Mouse (Mus musculus) kidney, postnatal 0 days (tissue): ENCODE measurements around the gene Clec9a. TPM values are rescaled to one million over a fixed set of nuclear protein-coding genes. Genes with fewer than 3 reads are reported as not detected.

Experiments
- ATAC-seq: fragments of 200-750 bp; cut with Nextera tagmentation; replicated peaks from 2 replicates; pipeline ENCODE4 v1.8.0; 2017; ENCODE audit warnings: low read depth, moderate number of reproducible peaks, moderate TSS enrichment, moderate library complexity; ENCODE audit not compliant: low FRiP score
- DNase-seq: peaks from one replicate; pipeline ENCODE4 v3.0.0-alpha.2; 2016; ENCODE audit warnings: low spot score
- H3K27ac ChIP-seq: fragments of 300-500 bp; sonication (generic); 2 replicates; pipeline ENCODE4 v1.5.1; 2014; ENCODE audit warnings: mild to moderate bottlenecking
- H3K27me3 ChIP-seq: fragments of 300-500 bp; sonication (generic); 2 replicates; pipeline ENCODE4 v1.6.1; 2014; ENCODE audit warnings: low read length, mixed read lengths; ENCODE audit not compliant: insufficient read depth
- H3K36me3 ChIP-seq: fragments of 300-500 bp; sonication (generic); 2 replicates; pipeline ENCODE4 v1.6.1; 2014; ENCODE audit warnings: low read length, mixed read lengths; ENCODE audit not compliant: insufficient read depth
- H3K4me1 ChIP-seq: fragments of 300-500 bp; sonication (generic); replicated peaks from 2 replicates; pipeline ENCODE4 v1.6.1; 2014; ENCODE audit warnings: antibody characterized with exemption, low read length, mixed read lengths; ENCODE audit not compliant: insufficient read depth
- H3K4me2 ChIP-seq: fragments of 300-500 bp; sonication (generic); 2 replicates; pipeline ENCODE4 v1.6.1; 2014; ENCODE audit warnings: mild to moderate bottlenecking, low read length, moderate library complexity, mixed read lengths
- H3K4me3 ChIP-seq: fragments of 300-500 bp; sonication (generic); replicated peaks from 2 replicates; pipeline ENCODE4 v1.5.1; 2014; ENCODE audit warnings: low read depth, low read length
- H3K9ac ChIP-seq: fragments of 300-500 bp; sonication (generic); 2 replicates; pipeline ENCODE4 v1.6.1; 2014; ENCODE audit warnings: low read depth, low read length
- H3K9me3 ChIP-seq: fragments of 300-500 bp; sonication (generic); replicated peaks from 2 replicates; pipeline ENCODE4 v1.6.1; 2016; ENCODE audit warnings: low read length, inconsistent platforms, mixed read lengths
- CTCF ChIP-seq: IDR thresholded peaks from 2 replicates; pipeline ENCODE4 v1.5.1; 2016; ENCODE audit warnings: antibody characterized with exemption, low read depth, mild to moderate bottlenecking, moderate library complexity
- WGBS: fragments of 180-500 bp; shearing (Covaris S2); extraction: QIAGEN DNeasy Blood & Tissue Kit; methylation state at CpG from one replicate; pipeline ENCODE4 v1.1.7; 2014; 5-methylcytosine and 5-hydroxymethylcytosine counted together
- polyA plus RNA-seq: library from polyadenylated mRNA; unstranded; fragments of >200 nt; fragmentation: Nextera tagmentation; extraction: Ambion mirVana; gene quantifications from 2 replicates; pipeline ENCODE4 v1.2.1, GENCODE M21; 2015

The Clec9a gene
- polyA plus RNA-seq, 1 experiment from 2014 or later, result 0.38 TPM

- TF ChIP-seq CTCF, result no peak
- Histone ChIP-seq H3K36me3 (no peaks in the 10 kb centered on the region), H3K4me1 (no peaks in the 10 kb centered on the region; the same call in 1 of the 2 replicates), H3K27me3 (no peaks in the 10 kb centered on the region), H3K4me3 (no peak overlapping the region), H3K4me2 (no peak overlapping the region), H3K27ac (peak overlapping the region; percentile 44; the same call in 1 of the 2 replicates), H3K9ac (no peak overlapping the region), H3K9me3 (no peaks in the 10 kb centered on the region)
- WGBS, result 42% methylated on average over 6 of the region's 6 CpGs
- peak; percentile 56 for DNase-seq
- peak; percentile 80 for ATAC-seq
Measured at GRCm38 (mm10) chr6:129399945-129400344, 8.7 kb upstream of the Clec9a start.

- H3K9me3 ChIP-seq, result no peaks in the 10 kb centered on the region
- no peak for TF ChIP-seq CTCF
- WGBS, result 94% methylated on average over 2 of the region's 2 CpGs
- ATAC-seq (no peak), DNase-seq (no peak)
- no peak overlapping the region for H3K9ac ChIP-seq
- H3K36me3 ChIP-seq, result no peaks in the 10 kb centered on the region
- no peak overlapping the region for H3K27ac ChIP-seq
- no peak overlapping the region for H3K4me2 ChIP-seq
- no peaks in the 10 kb centered on the region for H3K27me3 ChIP-seq
- H3K4me1 ChIP-seq, result no peaks in the 10 kb centered on the region; the same call in 1 of the 2 replicates
- H3K4me3 ChIP-seq, result no peak overlapping the region
Measured at GRCm38 (mm10) chr6:129402404-129402803, 6.3 kb upstream of the Clec9a start.

GRCm38 (mm10) chr6:129403391-129403790 lies 5.3 kb upstream of the Clec9a start:
- Histone ChIP-seq H3K27me3 (no peaks in the 10 kb centered on the region), H3K4me3 (no peak overlapping the region), H3K4me1 (no peaks in the 10 kb centered on the region; the same call in 1 of the 2 replicates), H3K9ac (no peak overlapping the region), H3K27ac (no peak overlapping the region), H3K9me3 (no peaks in the 10 kb centered on the region), H3K4me2 (no peak overlapping the region), H3K36me3 (no peaks in the 10 kb centered on the region)
- no peak for TF ChIP-seq CTCF
- 47% methylated on average over 6 of the region's 6 CpGs for WGBS
- peak; percentile 26 for DNase-seq
- no peak for ATAC-seq

GRCm38 (mm10) chr6:129405999-129406398 lies 2.7 kb upstream of the Clec9a start:
- Histone ChIP-seq H3K36me3 (no peaks in the 10 kb centered on the region), H3K4me2 (no peak overlapping the region), H3K27ac (no peak overlapping the region), H3K9ac (no peak overlapping the region), H3K4me1 (no peaks in the 10 kb centered on the region), H3K9me3 (no peaks in the 10 kb centered on the region), H3K27me3 (no peaks in the 10 kb centered on the region), H3K4me3 (no peak overlapping the region)
- TF ChIP-seq CTCF, result no peak
- ATAC-seq (no peak), DNase-seq (no peak)

- Histone ChIP-seq H3K9ac (no peak overlapping the region), H3K36me3 (no peaks in the 10 kb centered on the region), H3K27ac (peak overlapping the region; percentile 38; the same call in 1 of the 2 replicates), H3K4me2 (no peak overlapping the region), H3K27me3 (no peaks in the 10 kb centered on the region), H3K4me1 (no peaks in the 10 kb centered on the region), H3K4me3 (no peak overlapping the region), H3K9me3 (no peaks in the 10 kb centered on the region)
- ATAC-seq (no peak), DNase-seq (peak; percentile 74)
- WGBS, result 37% methylated on average over 2 of the region's 2 CpGs
- TF ChIP-seq CTCF, result no peak
Measured at GRCm38 (mm10) chr6:129407324-129407723, 1.3 kb upstream of the Clec9a start.

- Histone ChIP-seq H3K27me3 (no peaks in the 10 kb centered on the region), H3K4me2 (no peak overlapping the region), H3K4me1 (no peaks in the 10 kb centered on the region), H3K9ac (no peak overlapping the region), H3K4me3 (no peak overlapping the region), H3K27ac (no peak overlapping the region), H3K36me3 (no peaks in the 10 kb centered on the region), H3K9me3 (no peaks in the 10 kb centered on the region)
- no peak for TF ChIP-seq CTCF
- DNase-seq, result no peak
- WGBS, result 87% methylated on average over 1 of the region's 1 CpGs
- ATAC-seq, result no peak
Measured at GRCm38 (mm10) chr6:129414177-129414576, 5.5 kb downstream of the Clec9a start.

GRCm38 (mm10) chr6:129422311-129422710 lies 13.6 kb downstream of the Clec9a start:
- WGBS, result 70% methylated on average over 3 of the region's 3 CpGs
- no peaks in the 10 kb centered on the region for H3K27me3 ChIP-seq

More at GRCm38 (mm10) chr6:129422311-129422710, 13.6 kb downstream of the Clec9a start:
- no peak for ATAC-seq
- H3K9ac ChIP-seq, result no peak overlapping the region
- H3K4me3 ChIP-seq, result no peak overlapping the region
- DNase-seq, result no peak
- TF ChIP-seq CTCF, result no peak
- H3K4me2 ChIP-seq, result no peak overlapping the region
- H3K4me1 ChIP-seq, result 0 out of 2 replicates have a peak, but pooled peaks cover 3% of the 10 kb centered on the region
- no peaks in the 10 kb centered on the region for H3K9me3 ChIP-seq
- no peaks in the 10 kb centered on the region for H3K36me3 ChIP-seq
- H3K27ac ChIP-seq, result no peak overlapping the region
